Mouse (Mus musculus) testis, adult 2 months (tissue): ENCODE measurements at regions not wholly inside any gene's neighbourhood (a gene's known extent, or its start where the extent isn't known, plus 50 kb on each side); places are given as distances from the start of the nearest gene placed in this dataset.

ENCODE experiments used
- CTCF ChIP-seq: fragments of 200-500 bp; IDR thresholded peaks from 2 replicates; pipeline ENCODE4 v1.5.1; 2012; ENCODE audit warnings: low read depth, mild to moderate bottlenecking, inconsistent platforms, low read length, moderate library complexity; ENCODE audit not compliant: control insufficient read depth, insufficient read depth, insufficient replicate concordance
- POLR2A ChIP-seq: fragments of 200-500 bp; IDR thresholded peaks from 2 replicates; pipeline ENCODE4 v1.6.1; 2012; ENCODE audit warnings: low read depth, mild to moderate bottlenecking, inconsistent platforms, low read length, moderate library complexity; ENCODE audit not compliant: control insufficient read depth

GRCm38 (mm10) chr11:9839636-9840035, 647.9 kb downstream of the Abca13 start:
- no peak for TF ChIP-seq CTCF
- TF ChIP-seq POLR2A: no peak
